Mouse (Mus musculus) cerebellum, adult 2 months (tissue): Measurements from ENCODE around the gene Ubp1. TPM values are rescaled to one million over a fixed set of nuclear protein-coding genes. Genes with fewer than 3 reads are reported as not detected.
A peak's percentile ranks its signal among the peaks of the same experiment; 100 is the strongest.

Experiments
- DNase-seq, 2 experiments: peaks; one replicate each; pipeline ENCODE4 v3.0.0; 2021
- H3K27ac ChIP-seq: fragments of 200-500 bp; 2 replicates; pipeline ENCODE4 v1.5.1; 2012; ENCODE audit warnings: low read length, control low read depth, inconsistent platforms; ENCODE audit not compliant: insufficient read depth
- H3K27me3 ChIP-seq: fragments of 200-500 bp; 2 replicates; pipeline ENCODE4 v1.6.1; 2012; ENCODE audit warnings: inconsistent platforms, mild to moderate bottlenecking, low read length, moderate library complexity; ENCODE audit not compliant: control insufficient read depth, insufficient read depth
- H3K4me1 ChIP-seq: fragments of 200-500 bp; 2 replicates; pipeline ENCODE4 v1.6.1; 2011; ENCODE audit warnings: low read length; ENCODE audit not compliant: control insufficient read depth, insufficient read depth
- H3K4me3 ChIP-seq: fragments of 200-500 bp; replicated peaks from 2 replicates; pipeline ENCODE3; 2011; ENCODE audit warnings: mild to moderate bottlenecking, low read depth, low read length, control low read depth; ENCODE audit not compliant: insufficient read depth
- CTCF ChIP-seq: fragments of 200-500 bp; IDR thresholded peaks from 2 replicates; pipeline ENCODE4 v1.5.1; 2011; ENCODE audit warnings: low read depth, mild to moderate bottlenecking, control low read depth, low read length, moderate library complexity, borderline replicate concordance; ENCODE audit not compliant: insufficient read depth
- POLR2A ChIP-seq: fragments of 200-500 bp; IDR thresholded peaks from 2 replicates; pipeline ENCODE4 v1.6.1; 2011; ENCODE audit warnings: low read length, control low read depth, borderline replicate concordance; ENCODE audit not compliant: insufficient read depth
- WGBS: fragments of 180-500 bp; shearing (Covaris S2); methylation state at CpG from one replicate; pipeline ENCODE4 v1.1.7; 2018; 5-methylcytosine and 5-hydroxymethylcytosine counted together
- polyA plus RNA-seq: library from polyadenylated mRNA; depleted of rRNA; stranded (reverse); fragments of >200 nt; gene quantifications from 2 replicates; pipeline ENCODE4 v1.2.3, GENCODE M21; 2012

Gene Ubp1
- polyA plus RNA-seq, 1 experiment: 116 TPM

DNA sequence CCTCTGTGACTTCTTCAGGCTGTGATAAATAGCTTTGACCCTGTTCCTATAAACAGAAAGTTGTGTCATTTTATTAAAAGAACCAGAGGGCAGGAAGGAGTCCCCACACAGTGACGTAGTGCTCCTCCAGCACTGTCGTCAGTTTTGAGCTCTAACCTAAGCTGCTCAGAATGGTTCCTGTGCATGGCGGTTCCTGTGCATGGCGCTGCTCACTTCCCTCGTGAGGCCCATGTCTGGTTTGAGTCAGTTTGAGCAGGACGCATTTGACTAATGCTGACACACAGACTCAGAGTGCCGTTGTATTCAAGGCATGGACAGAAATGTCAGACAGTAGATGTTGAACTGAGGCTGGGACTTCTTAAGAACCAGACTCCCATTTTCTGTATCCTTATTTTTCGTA, 40.9 kb downstream of the Ubp1 start:
- Histone ChIP-seq H3K27me3 (no peaks in the 10 kb centered on the region), H3K4me1 (no peaks in the 10 kb centered on the region), H3K4me3 (no peak overlapping the region), H3K27ac (no peak overlapping the region)
- TF ChIP-seq POLR2A (no peak), CTCF (no peak)
- WGBS: 81% methylated on average over 8 of the region's 8 CpGs
- DNase-seq: no peak

DNA sequence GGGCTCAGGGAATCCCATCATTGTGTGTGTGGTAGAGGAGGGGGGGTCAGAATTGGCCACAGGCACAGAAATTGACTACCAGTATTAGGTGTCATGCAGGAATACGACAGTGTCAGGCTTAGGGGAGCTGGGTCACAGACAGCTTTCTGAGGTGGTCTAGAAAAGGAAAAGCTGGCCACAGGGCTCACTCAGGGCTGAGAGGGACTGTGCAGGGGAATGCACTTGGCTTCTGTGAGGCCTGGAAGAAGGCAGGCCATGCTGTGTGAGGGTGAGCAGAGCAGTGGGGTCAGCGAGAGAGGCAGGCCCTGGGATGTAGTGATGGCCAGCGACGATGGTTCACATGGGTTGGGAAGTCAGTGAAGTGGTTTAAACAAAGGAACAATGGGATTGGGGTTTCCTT, 43.1 kb downstream of the Ubp1 start:
- Histone ChIP-seq H3K4me3 (no peak overlapping the region), H3K27me3 (no peaks in the 10 kb centered on the region), H3K4me1 (no peaks in the 10 kb centered on the region), H3K27ac (no peak overlapping the region)
- DNase-seq: no peak
- WGBS: 65% methylated on average over 4 of the region's 4 CpGs
- TF ChIP-seq CTCF (no peak), POLR2A (no peak)

DNA sequence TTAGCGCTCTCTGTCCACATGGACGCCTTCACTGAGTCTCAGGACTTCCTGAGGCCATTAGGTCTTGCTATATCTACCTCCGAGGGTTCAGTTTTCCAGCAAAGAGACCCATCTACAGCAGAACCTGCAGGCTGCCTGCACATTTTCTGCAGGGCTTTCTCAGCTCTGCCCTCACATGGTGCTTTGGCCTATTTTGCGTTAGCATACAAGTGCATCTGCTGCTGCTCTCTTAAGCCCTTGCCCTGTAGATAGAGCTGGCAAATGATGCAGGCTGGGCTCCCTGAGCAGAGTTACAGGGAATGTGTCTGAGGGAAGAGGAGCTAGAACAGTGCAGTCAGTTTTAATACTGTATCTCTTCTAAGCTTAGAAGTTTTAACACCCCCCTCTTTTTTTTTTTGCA, 44.2 kb downstream of the Ubp1 start:
- TF ChIP-seq POLR2A: no peak
- no peak for TF ChIP-seq CTCF
- WGBS: 82% methylated on average over 4 of the region's 4 CpGs
- Histone ChIP-seq H3K4me1 (no peaks in the 10 kb centered on the region), H3K27ac (no peak overlapping the region), H3K27me3 (no peaks in the 10 kb centered on the region), H3K4me3 (no peak overlapping the region)
- no peak for DNase-seq

DNA sequence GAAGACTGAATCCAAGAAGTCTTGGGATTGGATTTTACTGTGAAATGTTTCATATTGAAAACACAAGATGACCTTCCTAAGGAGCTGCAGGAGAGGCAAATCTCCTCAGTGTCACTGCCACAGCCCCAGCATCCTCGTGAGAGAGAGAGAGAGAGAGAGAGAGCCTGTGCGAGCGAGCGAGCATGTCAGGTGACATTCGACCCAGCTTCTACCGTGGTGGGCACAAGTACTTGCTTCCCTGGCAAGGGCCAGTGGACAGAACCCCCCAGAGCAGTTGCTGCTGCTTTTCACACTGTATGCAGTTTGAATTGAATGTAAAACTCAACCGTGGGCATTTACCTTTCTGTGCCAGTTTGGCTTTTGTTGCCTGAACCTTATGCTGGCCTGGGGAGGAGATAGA, 44.7 kb downstream of the Ubp1 start:
- Histone ChIP-seq H3K27me3 (no peaks in the 10 kb centered on the region), H3K4me1 (no peaks in the 10 kb centered on the region), H3K4me3 (no peak overlapping the region), H3K27ac (no peak overlapping the region)
- no peak for DNase-seq
- 79% methylated on average over 7 of the region's 7 CpGs for WGBS
- TF ChIP-seq POLR2A (no peak), CTCF (no peak)

DNA sequence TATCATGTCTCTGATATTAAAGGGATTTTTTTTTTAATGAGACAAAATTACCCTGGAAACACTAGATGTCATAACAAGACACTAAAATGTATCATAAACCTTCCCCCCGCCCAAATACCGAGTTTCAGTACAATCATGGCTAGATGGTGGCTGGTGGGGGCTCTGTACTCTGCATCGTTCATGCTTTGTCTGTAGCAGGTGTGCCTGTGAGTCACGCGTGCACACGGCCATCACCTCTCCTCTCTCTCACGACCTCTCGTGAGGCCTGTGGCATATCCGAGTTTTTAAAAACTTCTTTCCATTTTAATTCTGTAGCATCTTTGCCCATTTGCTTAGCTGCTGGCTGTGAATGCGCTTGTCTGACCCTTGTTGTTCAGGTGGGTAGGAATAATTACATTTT, 45.5 kb downstream of the Ubp1 start:
- 92% methylated on average over 10 of the region's 10 CpGs for WGBS
- Histone ChIP-seq H3K27ac (no peak overlapping the region), H3K27me3 (no peaks in the 10 kb centered on the region), H3K4me1 (peaks cover 5% of the 10 kb centered on the region), H3K4me3 (no peak overlapping the region)
- no peak for DNase-seq
- TF ChIP-seq POLR2A: no peak
- no peak for TF ChIP-seq CTCF

DNA sequence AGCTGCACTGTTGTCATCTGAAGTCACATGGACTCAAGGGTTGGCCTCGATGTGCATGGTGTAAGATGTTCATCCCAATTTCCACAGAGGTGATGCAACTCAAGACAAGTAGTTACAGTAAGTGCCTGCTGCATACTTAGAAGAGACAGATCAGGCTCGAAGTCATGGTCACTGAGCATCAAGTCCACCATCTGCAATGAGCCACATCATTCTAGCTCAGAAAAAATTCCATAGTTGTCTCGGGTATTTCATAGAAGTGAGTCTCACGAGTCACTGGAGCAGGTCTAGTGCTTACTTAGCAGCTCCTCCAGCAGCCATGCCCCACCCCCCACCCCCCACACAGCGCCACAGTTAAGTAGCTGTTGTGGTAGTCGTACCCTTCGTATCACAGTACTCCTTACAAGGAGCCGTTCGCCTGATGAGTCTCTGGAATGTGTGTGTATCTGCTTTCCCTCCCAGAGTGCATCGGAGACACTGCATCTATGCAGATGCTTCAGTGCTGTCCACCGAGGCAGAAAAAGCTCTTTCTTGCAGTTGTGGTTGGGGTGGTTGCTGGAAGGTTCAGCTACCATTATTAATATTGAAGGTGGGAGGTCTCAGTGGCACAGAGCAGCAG, 46.6 kb downstream of the Ubp1 start:
- H3K27me3 ChIP-seq: no peaks in the 10 kb centered on the region
- no peak for DNase-seq
- H3K4me3 ChIP-seq: no peak overlapping the region
- TF ChIP-seq CTCF (no peak), POLR2A (no peak)
- peaks cover 14% of the 10 kb centered on the region for H3K4me1 ChIP-seq
- no peak overlapping the region for H3K27ac ChIP-seq
- 78% methylated on average over 11 of the region's 11 CpGs for WGBS

DNA sequence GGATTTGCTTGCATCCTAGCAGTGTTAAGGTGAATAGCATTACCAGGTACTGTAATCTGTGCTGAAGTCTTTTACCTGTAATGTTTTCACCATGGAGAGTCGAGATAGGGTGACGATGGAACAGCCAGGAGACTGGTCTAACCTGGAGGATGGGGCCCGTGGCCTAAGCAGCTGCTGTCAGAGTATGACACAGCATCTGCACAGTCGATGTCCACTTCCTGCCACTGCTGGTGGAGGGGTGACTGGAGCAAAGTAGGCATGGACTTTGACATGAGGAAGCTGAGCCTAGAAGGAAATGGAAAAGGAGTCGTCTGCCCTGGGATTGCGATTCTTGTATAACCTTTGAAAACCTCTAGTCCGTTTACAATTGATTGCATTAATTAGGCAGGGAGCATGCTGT, 47.9 kb downstream of the Ubp1 start:
- WGBS: 87% methylated on average over 7 of the region's 7 CpGs
- no peak for DNase-seq
- no peaks in the 10 kb centered on the region for H3K27me3 ChIP-seq
- H3K27ac ChIP-seq: no peak overlapping the region
- peaks cover 14% of the 10 kb centered on the region for H3K4me1 ChIP-seq
- TF ChIP-seq CTCF (no peak), POLR2A (no peak)
- H3K4me3 ChIP-seq: no peak overlapping the region

DNA sequence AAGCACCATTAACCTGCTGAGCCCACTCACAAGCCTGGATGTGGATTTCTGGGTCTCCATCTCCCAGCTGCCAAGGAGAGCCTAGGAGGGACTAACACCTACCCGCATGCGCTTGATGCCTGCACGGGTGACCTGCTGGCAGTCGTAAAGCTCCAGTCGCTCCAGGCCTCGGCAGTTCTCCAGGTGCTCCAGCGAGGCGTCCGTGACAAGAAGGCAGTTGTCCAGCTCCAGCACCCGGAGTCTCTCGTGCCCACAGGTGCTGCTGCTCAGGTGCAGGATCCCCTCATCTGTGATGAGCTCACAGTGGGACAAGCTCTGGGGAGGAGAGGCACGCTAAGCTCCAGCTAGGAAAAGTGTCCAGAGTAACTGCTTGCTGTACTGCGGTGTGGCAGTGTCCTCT, 48.6 kb downstream of the Ubp1 start:
- Histone ChIP-seq H3K27ac (no peak overlapping the region), H3K4me3 (no peak overlapping the region), H3K4me1 (peaks cover 14% of the 10 kb centered on the region), H3K27me3 (no peaks in the 10 kb centered on the region)
- WGBS: 46% methylated on average over 13 of the region's 13 CpGs
- DNase-seq: peak; percentile 44 to 51
- TF ChIP-seq POLR2A (no peak), CTCF (no peak)
